Mouse (Mus musculus) brain, embryonic 14.5 days (tissue): ENCODE results near the gene Cuedc2. TPM values are rescaled to one million over a fixed set of nuclear protein-coding genes. Genes with fewer than 3 reads are reported as not detected.

Source experiments
- DNase-seq: peaks from one replicate; pipeline ENCODE4 v3.0.0-alpha.2; 2011; ENCODE audit warnings: low read depth
- CTCF ChIP-seq: fragments of 200-500 bp; IDR thresholded peaks from 2 replicates; pipeline ENCODE4 v1.5.1; 2012; ENCODE audit warnings: inconsistent platforms, mild to moderate bottlenecking, moderate library complexity, borderline replicate concordance; ENCODE audit not compliant: insufficient read depth, insufficient read length; ENCODE audit errors: extremely low read depth
- POLR2A ChIP-seq: fragments of 200-500 bp; IDR thresholded peaks from 2 replicates; pipeline ENCODE4 v1.6.1; 2012; ENCODE audit warnings: mild to moderate bottlenecking, inconsistent platforms, borderline replicate concordance; ENCODE audit not compliant: poor library complexity, insufficient read depth, insufficient read length, severe bottlenecking; ENCODE audit errors: extremely low read depth
- polyA plus RNA-seq: library from polyadenylated mRNA; depleted of rRNA; stranded (reverse); fragments of >200 nt; gene quantifications from 2 replicates; pipeline ENCODE4 v1.2.3, GENCODE M21; 2012

The Cuedc2 gene
- polyA plus RNA-seq, 1 experiment = 206 TPM

GRCm38 (mm10) chr19:46337719-46338330, 677 bp downstream of the Cuedc2 start:
- no peak for DNase-seq
- TF ChIP-seq POLR2A = no peak
- TF ChIP-seq CTCF = no peak

DNA sequence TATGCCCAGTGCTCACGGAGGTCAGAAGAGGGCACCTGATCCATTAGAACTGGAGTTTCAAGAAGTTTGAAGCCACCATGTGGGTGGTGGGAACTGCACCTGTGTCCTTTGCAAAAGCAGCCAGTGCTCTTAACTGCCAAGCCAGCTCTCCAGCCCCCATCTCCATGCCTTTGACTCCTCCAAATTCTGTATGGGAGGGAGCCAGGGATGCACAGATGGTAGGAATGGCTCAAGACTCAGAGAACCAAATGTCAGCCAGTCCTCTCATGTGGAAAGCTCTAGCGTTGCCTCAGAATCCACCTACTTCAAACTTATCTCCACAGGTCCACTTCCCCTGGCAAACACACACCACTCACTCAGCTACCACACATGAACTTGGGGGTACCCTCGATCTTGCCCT, 4.6 kb downstream of the Cuedc2 start:
- TF ChIP-seq CTCF = no peak
- no peak for DNase-seq

DNA sequence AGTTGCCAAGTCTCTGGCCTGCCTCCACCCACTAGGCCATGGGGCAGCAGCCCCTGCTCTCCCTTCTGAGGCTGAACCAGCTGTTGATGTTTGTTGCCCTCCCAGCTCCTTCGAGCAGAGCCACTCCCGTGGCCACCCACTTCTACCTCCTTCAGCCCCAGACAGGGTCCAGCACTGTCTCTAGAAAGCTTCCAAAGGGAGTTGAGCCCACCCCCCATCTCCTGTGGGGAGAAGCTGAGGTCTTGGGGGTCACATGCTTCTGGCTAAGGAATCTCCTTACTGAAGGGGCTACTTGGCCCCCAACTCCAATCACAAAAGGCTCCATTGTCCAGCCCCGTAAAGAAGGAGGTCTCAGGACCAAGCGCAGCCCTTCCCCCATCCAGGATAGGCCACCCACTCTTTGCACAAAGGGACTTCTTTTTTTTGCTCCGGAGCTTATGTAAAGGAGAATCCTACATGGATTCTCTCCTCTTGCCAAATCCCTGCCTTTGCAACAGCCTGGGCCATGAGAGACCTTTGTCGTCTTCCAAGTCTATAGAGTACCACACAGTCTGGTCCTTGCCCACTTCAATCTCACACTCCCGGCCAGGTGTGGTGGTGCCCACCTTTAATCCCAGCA, 5.7 kb downstream of the Cuedc2 start:
- no peak for DNase-seq
- TF ChIP-seq POLR2A = no peak
- no peak for TF ChIP-seq CTCF

- no peak for DNase-seq
- no peak for TF ChIP-seq CTCF
- no peak for TF ChIP-seq POLR2A
Measured at GRCm38 (mm10) chr19:46331936-46332335, 6.6 kb downstream of the Cuedc2 start.

DNA sequence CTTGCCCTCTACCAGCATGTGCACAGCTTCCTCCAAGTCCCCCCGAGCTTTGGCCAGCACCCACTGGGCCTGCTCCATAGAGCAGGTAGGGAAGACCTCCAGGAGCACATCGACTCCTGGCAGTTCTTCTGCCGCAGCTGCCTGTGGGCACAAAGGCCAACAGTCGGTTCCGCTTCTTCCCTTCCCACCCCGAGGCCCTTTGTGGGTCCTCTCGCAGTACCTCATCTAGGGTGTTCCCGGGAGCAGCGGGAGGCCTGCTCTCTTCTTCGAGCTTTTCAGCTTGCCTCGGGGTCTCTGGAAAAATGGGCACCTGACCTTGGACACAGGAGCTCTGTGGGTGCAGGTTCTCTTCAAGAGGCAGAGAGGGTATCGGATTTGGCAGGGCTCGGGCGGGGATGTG, 7.2 kb downstream of the Cuedc2 start:
- TF ChIP-seq POLR2A = no peak
- no peak for TF ChIP-seq CTCF
- no peak for DNase-seq

GRCm38 (mm10) chr19:46330696-46331095, 7.8 kb downstream of the Cuedc2 start:
- TF ChIP-seq POLR2A = no peak
- no peak for TF ChIP-seq CTCF
- DNase-seq = no peak

- TF ChIP-seq CTCF (peak; percentile 82), POLR2A (no peak)
- DNase-seq = peak; percentile 79
Measured at GRCm38 (mm10) chr19:46329951-46330350, 8.6 kb downstream of the Cuedc2 start.

GRCm38 (mm10) chr19:46329031-46329641, 9.4 kb downstream of the Cuedc2 start:
- DNase-seq = no peak
- TF ChIP-seq CTCF (no peak), POLR2A (no peak)

GRCm38 (mm10) chr19:46328081-46329030, 10.1 kb downstream of the Cuedc2 start, which contains the start of gene Fbxl15:
TSS of gene Fbxl15 (plus strand) at chr19:46328184.
- TF ChIP-seq CTCF = no peak
- TF ChIP-seq POLR2A = peak; percentile 70
- DNase-seq = peak; percentile 98

DNA sequence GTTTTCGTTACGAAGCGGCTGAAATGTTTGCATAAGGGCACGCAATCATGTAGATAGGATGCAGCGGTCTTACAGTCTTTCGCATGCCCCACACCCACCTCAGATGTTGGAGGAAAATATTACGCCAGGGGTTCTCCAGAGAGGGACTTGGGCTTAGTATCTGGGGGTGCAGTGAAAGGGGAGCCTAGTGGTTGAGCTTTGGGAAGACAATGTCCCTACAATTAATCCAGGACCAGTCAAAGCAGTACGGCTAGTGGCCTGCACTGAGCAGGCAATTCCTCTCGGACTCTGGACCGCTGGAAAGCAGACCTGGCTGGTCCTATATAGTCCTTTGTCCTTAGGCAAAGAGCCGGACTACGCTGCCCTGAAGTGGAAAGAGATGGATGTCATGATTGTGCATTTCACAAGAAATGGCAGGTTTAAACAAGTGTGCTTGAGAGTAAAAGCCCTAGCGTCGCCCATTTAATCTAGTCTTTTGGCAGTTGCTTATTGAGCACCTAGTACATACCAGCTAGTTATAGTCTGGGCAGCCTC, 10.9 kb downstream of the Cuedc2 start:
- TF ChIP-seq POLR2A (no peak), CTCF (no peak)
- DNase-seq = no peak

DNA sequence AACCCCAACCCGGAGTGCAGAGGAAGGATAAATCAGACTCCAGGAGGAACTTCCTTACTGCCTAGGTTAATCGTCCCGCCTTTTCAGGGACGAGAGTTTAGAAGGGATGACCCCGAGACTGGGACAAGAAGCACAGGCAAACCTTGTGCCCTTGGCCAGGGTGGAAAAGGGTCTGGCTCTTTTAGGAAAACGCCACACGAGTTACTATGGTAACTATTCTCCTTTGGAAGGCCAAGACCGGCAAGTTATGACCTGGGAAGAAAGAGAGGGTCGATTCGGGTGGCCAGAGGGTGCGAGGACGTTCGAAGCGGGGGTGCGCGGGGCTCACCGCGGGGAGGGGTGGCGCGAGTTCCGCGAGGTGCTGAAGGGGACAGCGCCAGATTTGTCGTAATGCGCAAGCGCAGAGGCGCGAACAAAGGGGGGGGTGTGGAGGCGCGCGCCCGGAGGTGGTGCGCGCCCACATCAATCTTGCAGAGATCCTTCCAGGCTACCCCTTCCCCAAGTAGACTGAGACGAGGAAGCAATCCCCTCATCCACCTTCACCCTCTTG, 11.7 kb downstream of the Cuedc2 start, which contains the start of gene Psd:
Gene Psd (minus strand): TSS at position 401 of the 550 bp plus-strand sequence.
- TF ChIP-seq CTCF (no peak), POLR2A (peak; percentile 21; the same call in 1 of the 2 replicates)
- DNase-seq = peak; percentile 91
